Mouse (Mus musculus) thymus, adult 2 months (tissue): ENCODE data around the gene Lekr1. TPM values are rescaled to one million over a fixed set of nuclear protein-coding genes. Genes with fewer than 3 reads are reported as not detected.

Experiments
- DNase-seq: peaks from one replicate; pipeline ENCODE4 v3.0.0; 2021
- H3K27ac ChIP-seq: fragments of 200-500 bp; 2 replicates; pipeline ENCODE4 v1.5.1; 2012; ENCODE audit warnings: low read length, control low read depth; ENCODE audit not compliant: control insufficient read depth, insufficient read depth
- H3K27me3 ChIP-seq: fragments of 200-500 bp; 2 replicates; pipeline ENCODE4 v1.6.1; 2012; ENCODE audit warnings: mild to moderate bottlenecking, low read length, moderate library complexity, mixed read lengths; ENCODE audit not compliant: control insufficient read depth, insufficient read depth
- H3K36me3 ChIP-seq: fragments of 200-500 bp; 2 replicates; pipeline ENCODE4 v1.6.1; 2012; ENCODE audit warnings: mild to moderate bottlenecking, low read length, moderate library complexity; ENCODE audit not compliant: control insufficient read depth, insufficient read depth
- H3K4me1 ChIP-seq: fragments of 200-500 bp; replicated peaks from 2 replicates; pipeline ENCODE4 v1.6.1; 2012; ENCODE audit warnings: low read length; ENCODE audit not compliant: control insufficient read depth, insufficient read depth
- H3K4me3 ChIP-seq: fragments of 200-500 bp; 2 replicates; pipeline ENCODE4 v1.5.1; 2012; ENCODE audit warnings: mild to moderate bottlenecking, low read length, control low read depth, moderate library complexity; ENCODE audit not compliant: control insufficient read depth, insufficient read depth
- CTCF ChIP-seq: fragments of 200-500 bp; IDR thresholded peaks from 2 replicates; pipeline ENCODE4 v1.5.1; 2012; ENCODE audit warnings: mild to moderate bottlenecking, control low read depth, low read length, moderate library complexity, borderline replicate concordance; ENCODE audit not compliant: control insufficient read depth, poor library complexity, insufficient read depth; ENCODE audit errors: extremely low read depth
- POLR2A ChIP-seq: fragments of 200-500 bp; IDR thresholded peaks from 2 replicates; pipeline ENCODE4 v1.6.1; 2012; ENCODE audit warnings: mild to moderate bottlenecking, low read length, control low read depth, moderate library complexity; ENCODE audit not compliant: control insufficient read depth, poor library complexity, insufficient read depth; ENCODE audit errors: extremely low read depth
- WGBS: fragments of 180-500 bp; shearing (Covaris S2); methylation state at CpG from one replicate; pipeline ENCODE4 v1.1.7; 2018; 5-methylcytosine and 5-hydroxymethylcytosine counted together
- polyA plus RNA-seq: library from polyadenylated mRNA; depleted of rRNA; stranded (reverse); fragments of >200 nt; gene quantifications from 2 replicates; pipeline ENCODE4 v1.2.3, GENCODE M21; 2012

The Lekr1 gene
- polyA plus RNA-seq, 1 experiment = 0.84 TPM

DNA sequence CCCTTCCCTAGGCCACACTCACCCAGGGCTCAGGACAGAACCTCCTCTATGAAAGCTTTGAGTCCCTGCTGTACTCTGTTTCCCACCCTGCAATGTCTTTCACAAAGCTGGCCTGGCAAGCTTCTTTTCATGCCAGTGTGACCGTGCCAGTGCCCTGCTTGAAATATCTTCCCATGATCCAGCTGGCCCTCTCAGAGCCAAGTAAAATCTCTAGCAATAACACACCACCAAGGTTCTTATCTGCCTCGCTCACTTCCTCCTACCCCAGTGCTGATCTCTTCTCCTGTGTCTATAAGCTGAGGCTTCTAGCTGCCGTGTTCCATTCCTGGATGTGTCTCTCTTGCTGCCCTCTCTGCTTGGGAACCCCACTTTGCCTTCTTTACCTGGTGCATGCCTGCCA lies 162.0 kb downstream of the Lekr1 start:
- no peak for TF ChIP-seq POLR2A
- TF ChIP-seq CTCF = no peak
- DNase-seq = no peak
- 81% methylated on average over 3 of the region's 3 CpGs for WGBS
- Histone ChIP-seq H3K27ac (no peak overlapping the region), H3K27me3 (no peaks in the 10 kb centered on the region), H3K36me3 (no peaks in the 10 kb centered on the region), H3K4me3 (no peak overlapping the region), H3K4me1 (peaks cover 2% of the 10 kb centered on the region; the same call in 1 of the 2 replicates)

DNA sequence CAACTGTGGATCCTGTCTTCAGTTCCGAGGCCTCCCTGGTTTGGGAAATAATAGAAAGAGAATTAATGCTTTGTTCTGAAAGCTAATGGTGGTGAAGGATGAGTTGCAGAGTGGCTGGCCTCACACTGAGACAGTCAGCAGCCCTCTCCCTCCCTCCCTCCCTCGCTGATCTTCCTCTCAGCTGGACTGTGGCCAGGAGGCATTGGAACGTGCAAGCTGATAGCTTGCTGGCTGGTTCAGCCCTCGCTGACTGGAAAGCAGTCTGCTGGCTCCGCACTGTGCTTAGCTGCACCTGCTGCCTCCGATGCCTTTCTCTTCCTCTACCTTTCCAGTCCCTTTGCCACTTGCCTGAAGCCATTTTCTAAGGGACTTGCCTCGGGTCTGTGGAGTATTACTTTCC lies 163.2 kb downstream of the Lekr1 start:
- no peaks in the 10 kb centered on the region for H3K36me3 ChIP-seq
- no peak overlapping the region for H3K27ac ChIP-seq
- TF ChIP-seq POLR2A (no peak), CTCF (no peak)
- no peak for DNase-seq
- 55% methylated on average over 7 of the region's 7 CpGs for WGBS
- no peak overlapping the region for H3K4me3 ChIP-seq
- peaks cover 2% of the 10 kb centered on the region; the same call in 1 of the 2 replicates for H3K4me1 ChIP-seq
- no peaks in the 10 kb centered on the region for H3K27me3 ChIP-seq

DNA sequence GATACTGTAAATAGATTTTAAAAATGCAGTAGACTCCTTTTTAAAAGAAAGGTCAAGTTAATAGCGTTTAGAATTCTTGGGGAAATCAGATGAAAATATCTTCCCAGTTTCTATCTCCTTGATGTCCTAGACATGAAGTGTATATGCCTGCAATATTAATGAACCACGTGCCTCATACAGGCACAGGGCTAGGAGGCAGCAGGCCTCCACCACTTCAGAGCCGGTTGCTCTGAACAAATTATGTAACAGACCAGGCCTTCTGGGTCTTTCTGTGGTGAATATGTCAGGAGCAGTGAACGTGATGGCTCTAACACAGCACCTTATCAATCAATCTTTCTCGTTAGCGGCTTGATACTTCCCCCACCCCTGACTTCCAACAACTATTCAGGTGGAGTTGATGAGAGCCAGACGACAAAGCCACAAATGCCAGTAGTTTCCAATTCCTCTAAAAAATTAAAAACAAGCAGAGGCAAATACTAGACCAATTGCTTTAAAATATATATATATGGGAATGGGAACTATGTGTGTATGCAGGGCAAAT lies 164.0 kb downstream of the Lekr1 start:
- DNase-seq = no peak
- Histone ChIP-seq H3K4me1 (no peaks in the 10 kb centered on the region), H3K27ac (no peak overlapping the region), H3K4me3 (no peak overlapping the region), H3K36me3 (no peaks in the 10 kb centered on the region), H3K27me3 (no peaks in the 10 kb centered on the region)
- no peak for TF ChIP-seq CTCF
- no peak for TF ChIP-seq POLR2A
- 79% methylated on average over 7 of the region's 7 CpGs for WGBS

DNA sequence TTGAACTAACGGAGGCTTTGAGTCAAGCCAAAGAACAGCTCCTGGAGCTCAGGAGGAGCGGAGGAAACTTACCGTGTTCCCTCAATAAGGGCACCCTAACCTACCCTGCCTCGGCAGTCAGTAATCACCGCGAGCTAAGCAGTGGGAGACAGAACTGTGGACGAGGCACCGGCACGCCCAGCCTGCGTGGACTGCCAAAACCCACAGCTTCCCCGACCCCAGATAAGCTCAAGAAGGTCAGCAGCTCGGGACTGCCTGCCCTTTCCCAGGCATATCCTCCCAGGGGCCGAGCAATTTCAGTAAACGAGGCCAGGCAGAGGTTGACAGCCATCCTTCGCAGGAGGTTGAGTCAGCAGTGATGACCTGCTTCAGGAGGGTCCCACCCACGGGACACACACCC lies 164.8 kb downstream of the Lekr1 start:
- no peak for DNase-seq
- Histone ChIP-seq H3K27me3 (no peaks in the 10 kb centered on the region), H3K27ac (no peak overlapping the region), H3K36me3 (no peaks in the 10 kb centered on the region), H3K4me1 (no peaks in the 10 kb centered on the region), H3K4me3 (no peak overlapping the region)
- 68% methylated on average over 16 of the region's 16 CpGs for WGBS
- no peak for TF ChIP-seq CTCF
- no peak for TF ChIP-seq POLR2A

DNA sequence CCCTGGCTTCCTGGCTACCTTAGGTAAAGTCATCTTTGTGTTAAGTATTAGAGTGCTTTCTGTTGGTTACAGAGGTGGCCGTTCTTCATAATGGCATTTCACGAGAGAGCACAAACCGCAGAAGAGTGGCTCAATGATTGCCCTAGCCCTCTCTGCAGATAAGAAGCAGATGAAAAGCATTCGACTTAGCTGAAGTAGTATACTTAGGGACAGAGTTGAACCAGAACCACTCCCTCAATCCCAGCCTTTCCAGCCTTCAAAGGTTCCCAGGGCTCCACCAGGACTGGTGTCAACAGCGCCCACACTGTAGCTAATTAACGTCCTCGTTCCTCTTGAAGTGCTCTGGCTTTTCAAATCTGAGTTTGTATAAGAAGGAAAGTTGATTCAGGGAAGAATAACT lies 166.4 kb downstream of the Lekr1 start:
- H3K27ac ChIP-seq = no peak overlapping the region

DNA sequence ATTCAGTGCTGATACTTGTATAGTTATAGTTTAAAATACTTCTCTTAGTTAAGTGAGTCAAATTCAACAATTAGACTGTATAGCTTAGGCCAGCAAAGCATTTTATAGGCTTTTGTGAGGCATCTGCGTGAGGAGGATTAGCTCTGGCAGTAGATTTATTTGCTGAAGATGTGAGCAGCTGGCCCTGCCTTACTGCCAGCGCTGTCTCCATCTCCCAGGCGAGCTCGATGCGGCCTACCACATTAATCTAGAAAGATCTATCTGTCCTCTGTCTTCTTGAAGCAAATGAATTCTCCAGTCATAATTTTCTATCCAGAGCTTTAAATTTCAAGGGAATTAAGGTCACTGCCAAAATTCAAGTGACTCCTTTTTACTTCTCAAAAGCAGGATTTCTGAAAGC lies 170.4 kb downstream of the Lekr1 start:
- no peak overlapping the region for H3K4me3 ChIP-seq
- no peak overlapping the region for H3K27ac ChIP-seq
- no peak for DNase-seq
- TF ChIP-seq POLR2A (no peak), CTCF (no peak)
- no peaks in the 10 kb centered on the region for H3K27me3 ChIP-seq
- WGBS = 94% methylated on average over 5 of the region's 5 CpGs
- no peaks in the 10 kb centered on the region for H3K4me1 ChIP-seq
- H3K36me3 ChIP-seq = no peaks in the 10 kb centered on the region

More for the DNA sequence above, 166.4 kb downstream of the Lekr1 start:
- 77% methylated on average over 7 of the region's 7 CpGs for WGBS
- Histone ChIP-seq H3K36me3 (no peaks in the 10 kb centered on the region), H3K4me1 (no peaks in the 10 kb centered on the region), H3K4me3 (no peak overlapping the region), H3K27me3 (no peaks in the 10 kb centered on the region)
- no peak for TF ChIP-seq CTCF
- TF ChIP-seq POLR2A = no peak
- no peak for DNase-seq

DNA sequence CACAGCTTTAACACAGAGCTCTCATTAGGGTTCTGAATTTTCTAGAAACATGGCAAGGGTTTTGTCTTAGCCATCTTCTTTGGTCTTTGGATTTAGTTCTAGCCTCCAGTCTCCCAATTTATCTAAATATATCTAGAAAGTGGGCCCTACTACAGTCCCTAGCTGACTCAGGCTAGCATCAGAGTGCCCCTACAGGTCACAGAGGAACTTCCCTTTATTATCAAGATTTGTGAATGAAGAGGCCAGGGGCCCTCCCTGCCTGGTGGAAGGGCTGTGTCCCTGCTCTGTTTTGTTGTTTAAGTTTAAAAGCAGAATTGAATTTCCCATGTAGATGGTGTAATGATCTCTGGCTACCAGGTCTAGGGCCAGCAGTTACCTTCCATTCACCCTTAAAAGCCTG lies 173.6 kb downstream of the Lekr1 start:
- no peaks in the 10 kb centered on the region for H3K4me1 ChIP-seq
- TF ChIP-seq CTCF (no peak), POLR2A (no peak)
- H3K36me3 ChIP-seq = no peaks in the 10 kb centered on the region

More for the DNA sequence above, 173.6 kb downstream of the Lekr1 start:
- no peaks in the 10 kb centered on the region for H3K27me3 ChIP-seq
- H3K27ac ChIP-seq = no peak overlapping the region
- no peak for DNase-seq
- no peak overlapping the region for H3K4me3 ChIP-seq
